Mouse (Mus musculus): Measurements from ENCODE around the gene Cct3. TPM values are rescaled to one million over a fixed set of nuclear protein-coding genes. Genes with fewer than 3 reads are reported as not detected.

Gene Cct3
- polyA plus RNA-seq, 1 experiment, result 337 TPM

GRCm38 (mm10) chr3:88297321-88297851 lies 470 bp downstream of the Cct3 start:
- no peak for DNase-seq (ENCODE audit: low read depth)
- TF ChIP-seq POLR2A (IDR thresholded peaks at IDR 0.05; ENCODE audit: borderline replicate concordance, extremely low read depth, insufficient read depth, insufficient read length, poor library complexity, severe bottlenecking) (no peak), CTCF (IDR thresholded peaks at IDR 0.05; ENCODE audit: borderline replicate concordance, extremely low read depth, insufficient read depth, insufficient read length) (no peak)

GRCm38 (mm10) chr3:88299172-88299571 lies 2.3 kb downstream of the Cct3 start:
- TF ChIP-seq POLR2A (IDR thresholded peaks at IDR 0.05; ENCODE audit: borderline replicate concordance, extremely low read depth, insufficient read depth, insufficient read length, poor library complexity, severe bottlenecking) (no peak), CTCF (IDR thresholded peaks at IDR 0.05; ENCODE audit: borderline replicate concordance, extremely low read depth, insufficient read depth, insufficient read length) (no peak)
- no peak for DNase-seq (ENCODE audit: low read depth)

GRCm38 (mm10) chr3:88324951-88325405 lies 28.1 kb downstream of the Cct3 start, which contains the start of gene Glmp:
Gene Glmp (plus strand): TSS chr3:88325023.
- peak; percentile 88 for DNase-seq (ENCODE audit: low read depth)
- TF ChIP-seq POLR2A (IDR thresholded peaks at IDR 0.05; ENCODE audit: borderline replicate concordance, extremely low read depth, insufficient read depth, insufficient read length, poor library complexity, severe bottlenecking) (peak; percentile 13; the same call in 1 of the 2 replicates), CTCF (IDR thresholded peaks at IDR 0.05; ENCODE audit: borderline replicate concordance, extremely low read depth, insufficient read depth, insufficient read length) (no peak)

GRCm38 (mm10) chr3:88328956-88329355 lies 32.0 kb downstream of the Cct3 start:
- no peak for TF ChIP-seq CTCF (IDR thresholded peaks at IDR 0.05; ENCODE audit: borderline replicate concordance, extremely low read depth, insufficient read depth, insufficient read length)
- DNase-seq (ENCODE audit: low read depth), result no peak

- DNase-seq (ENCODE audit: low read depth), result peak; percentile 12
- TF ChIP-seq POLR2A (IDR thresholded peaks at IDR 0.05; ENCODE audit: borderline replicate concordance, extremely low read depth, insufficient read depth, insufficient read length, poor library complexity, severe bottlenecking) (no peak), CTCF (IDR thresholded peaks at IDR 0.05; ENCODE audit: borderline replicate concordance, extremely low read depth, insufficient read depth, insufficient read length) (peak; percentile 56; the same call in 1 of the 2 replicates)
Measured at GRCm38 (mm10) chr3:88331282-88331681, 34.4 kb downstream of the Cct3 start.

GRCm38 (mm10) chr3:88334029-88334658 lies 37.2 kb downstream of the Cct3 start:
- TF ChIP-seq CTCF (IDR thresholded peaks at IDR 0.05; ENCODE audit: borderline replicate concordance, extremely low read depth, insufficient read depth, insufficient read length), result no peak
- no peak for TF ChIP-seq POLR2A (IDR thresholded peaks at IDR 0.05; ENCODE audit: borderline replicate concordance, extremely low read depth, insufficient read depth, insufficient read length, poor library complexity, severe bottlenecking)
- DNase-seq (ENCODE audit: low read depth), result no peak

- no peak for DNase-seq (ENCODE audit: low read depth)
- TF ChIP-seq CTCF (IDR thresholded peaks at IDR 0.05; ENCODE audit: borderline replicate concordance, extremely low read depth, insufficient read depth, insufficient read length) (no peak), POLR2A (IDR thresholded peaks at IDR 0.05; ENCODE audit: borderline replicate concordance, extremely low read depth, insufficient read depth, insufficient read length, poor library complexity, severe bottlenecking) (no peak)
Measured at GRCm38 (mm10) chr3:88334902-88335435, 38.1 kb downstream of the Cct3 start.

- DNase-seq (ENCODE audit: low read depth), result no peak
- TF ChIP-seq POLR2A (IDR thresholded peaks at IDR 0.05; ENCODE audit: borderline replicate concordance, extremely low read depth, insufficient read depth, insufficient read length, poor library complexity, severe bottlenecking) (no peak), CTCF (IDR thresholded peaks at IDR 0.05; ENCODE audit: borderline replicate concordance, extremely low read depth, insufficient read depth, insufficient read length) (no peak)
Measured at GRCm38 (mm10) chr3:88335436-88336053, 38.6 kb downstream of the Cct3 start.

- TF ChIP-seq POLR2A (IDR thresholded peaks at IDR 0.05; ENCODE audit: borderline replicate concordance, extremely low read depth, insufficient read depth, insufficient read length, poor library complexity, severe bottlenecking) (peak; percentile 97), CTCF (IDR thresholded peaks at IDR 0.05; ENCODE audit: borderline replicate concordance, extremely low read depth, insufficient read depth, insufficient read length) (no peak)
- DNase-seq (ENCODE audit: low read depth), result peak; percentile 98
Measured at GRCm38 (mm10) chr3:88336058-88337013, 39.4 kb downstream of the Cct3 start, which contains the start of the genes Tmem79 and Smg5. Gene Tmem79 (minus strand): TSS chr3:88336148. Gene Smg5 (plus strand): TSS chr3:88336260.

GRCm38 (mm10) chr3:88337367-88338020 lies 40.6 kb downstream of the Cct3 start:
- DNase-seq (ENCODE audit: low read depth), result no peak
- TF ChIP-seq CTCF (IDR thresholded peaks at IDR 0.05; ENCODE audit: borderline replicate concordance, extremely low read depth, insufficient read depth, insufficient read length) (no peak), POLR2A (IDR thresholded peaks at IDR 0.05; ENCODE audit: borderline replicate concordance, extremely low read depth, insufficient read depth, insufficient read length, poor library complexity, severe bottlenecking) (no peak)
